Mouse (Mus musculus): Measurements from ENCODE around the gene Grik3. TPM values are rescaled to one million over a fixed set of nuclear protein-coding genes. Genes with fewer than 3 reads are reported as not detected.
A peak's percentile ranks its signal among the peaks of the same experiment; 100 is the strongest.

The Grik3 gene
- polyA plus RNA-seq, 1 experiment = 29.5 TPM

DNA sequence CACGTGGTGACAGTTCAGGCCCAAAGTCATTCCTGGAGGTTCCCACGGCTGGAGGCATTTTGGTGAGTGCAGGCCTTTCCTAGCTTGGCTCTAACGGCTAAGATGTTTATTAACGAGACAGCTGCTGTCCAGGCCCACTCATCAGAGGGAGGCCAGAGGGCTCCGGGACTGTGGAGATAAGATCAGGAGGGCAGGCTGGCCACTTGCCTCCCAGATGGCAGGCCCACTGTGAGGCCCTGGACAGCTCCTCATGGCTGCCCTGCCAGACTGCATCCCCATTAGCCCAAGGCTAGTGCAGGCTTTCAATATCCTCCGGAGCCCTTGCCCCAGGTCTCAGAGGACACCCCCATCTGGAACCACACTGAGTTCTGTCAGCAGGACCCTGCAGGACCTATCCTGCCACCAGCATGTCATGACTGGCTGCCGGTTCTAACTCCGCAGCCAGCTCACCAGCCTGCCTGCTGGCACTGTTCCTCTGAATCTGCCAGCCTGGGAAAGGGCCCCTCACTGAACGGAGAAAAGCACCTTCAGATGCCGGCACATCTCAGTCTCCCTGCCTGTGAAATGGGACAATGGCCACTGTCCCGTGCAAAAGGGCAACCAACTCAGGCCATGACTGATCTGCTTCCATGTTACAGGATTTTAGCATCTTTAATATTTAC is 20.7 kb upstream of the Grik3 start:
- H3K4me3 ChIP-seq (ENCODE audit: insufficient read depth, low read length) = no peak overlapping the region
- no peak overlapping the region for H3K27ac ChIP-seq (ENCODE audit: insufficient read depth, low read length)
- H3K4me1 ChIP-seq (ENCODE audit: control insufficient read depth, insufficient read depth, low read length) = no peaks in the 10 kb centered on the region
- TF ChIP-seq POLR2A (IDR thresholded peaks at IDR 0.05; ENCODE audit: extremely low read depth, insufficient read depth, low read length) = no peak
- no peak for TF ChIP-seq CTCF (IDR thresholded peaks at IDR 0.05; ENCODE audit: extremely low read depth, insufficient read depth, low read length)

DNA sequence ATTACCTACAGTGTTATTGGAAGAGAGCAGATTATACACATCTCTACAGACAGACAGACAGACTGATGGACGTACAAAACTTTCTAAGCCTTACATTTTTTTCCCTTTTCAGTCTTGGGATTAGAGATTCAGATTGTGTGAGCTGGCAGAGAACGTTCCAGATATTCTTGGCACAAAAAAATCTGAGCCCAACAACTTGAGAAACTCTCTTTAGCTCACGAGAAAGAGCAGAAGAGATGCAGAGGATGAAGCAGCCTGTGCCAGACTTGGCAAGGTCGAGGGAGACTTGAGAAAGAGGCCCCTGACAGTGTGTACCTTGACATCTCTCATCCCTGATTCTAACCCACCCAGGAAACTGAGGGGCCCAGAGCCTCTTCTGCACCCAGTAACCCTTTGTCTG is 15.6 kb upstream of the Grik3 start:
- Histone ChIP-seq H3K4me3 (ENCODE audit: insufficient read depth, low read length) (no peak overlapping the region), H3K4me1 (ENCODE audit: control insufficient read depth, insufficient read depth, low read length) (no peaks in the 10 kb centered on the region), H3K27ac (ENCODE audit: insufficient read depth, low read length) (no peak overlapping the region)
- no peak for TF ChIP-seq CTCF (IDR thresholded peaks at IDR 0.05; ENCODE audit: extremely low read depth, insufficient read depth, low read length)
- no peak for TF ChIP-seq POLR2A (IDR thresholded peaks at IDR 0.05; ENCODE audit: extremely low read depth, insufficient read depth, low read length)

DNA sequence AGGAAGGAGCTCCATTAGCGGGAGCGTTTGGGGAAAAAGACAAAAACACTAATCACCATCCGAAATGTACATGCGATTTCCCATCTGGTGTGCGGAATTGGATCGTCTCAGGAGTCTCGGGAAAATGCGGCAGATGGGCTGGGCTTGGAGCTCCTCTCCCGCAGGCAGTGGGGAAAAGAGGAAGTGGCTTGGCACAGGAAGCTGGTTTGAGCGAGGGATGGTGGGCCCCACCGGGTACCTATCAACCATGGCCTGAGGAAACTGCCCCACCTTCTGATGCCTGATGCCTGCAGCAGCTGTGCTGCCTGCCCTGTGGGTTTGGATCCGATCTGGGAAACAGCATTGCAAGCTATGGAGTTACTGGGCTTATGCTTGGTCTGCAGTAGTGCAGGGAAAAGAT is 12.4 kb upstream of the Grik3 start:
- TF ChIP-seq CTCF (IDR thresholded peaks at IDR 0.05; ENCODE audit: extremely low read depth, insufficient read depth, low read length) (no peak), POLR2A (IDR thresholded peaks at IDR 0.05; ENCODE audit: extremely low read depth, insufficient read depth, low read length) (no peak)
- Histone ChIP-seq H3K4me1 (ENCODE audit: control insufficient read depth, insufficient read depth, low read length) (no peaks in the 10 kb centered on the region), H3K4me3 (ENCODE audit: insufficient read depth, low read length) (no peak overlapping the region), H3K27ac (ENCODE audit: insufficient read depth, low read length) (no peak overlapping the region)

DNA sequence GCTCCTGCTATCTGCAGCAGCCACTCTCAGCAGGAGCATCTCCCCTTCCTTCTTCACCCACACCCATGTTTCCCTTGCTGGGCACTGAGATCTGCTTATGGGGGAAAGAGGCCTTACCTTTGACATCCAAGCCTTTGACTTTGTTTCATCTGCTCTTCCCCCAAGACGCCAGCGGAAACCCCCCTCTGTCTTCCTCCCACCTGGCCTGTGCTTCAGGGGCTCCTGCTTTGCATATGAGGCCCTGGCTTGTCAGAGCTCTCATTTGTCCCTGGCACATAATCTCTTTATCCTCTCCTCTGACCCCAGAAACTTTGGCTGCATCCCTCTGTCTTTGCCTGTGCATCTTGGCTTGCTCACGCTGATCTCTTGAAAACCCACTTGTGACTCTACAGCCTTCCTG is 9.2 kb upstream of the Grik3 start:
- Histone ChIP-seq H3K4me1 (ENCODE audit: control insufficient read depth, insufficient read depth, low read length) (no peaks in the 10 kb centered on the region), H3K4me3 (ENCODE audit: insufficient read depth, low read length) (no peak overlapping the region), H3K27ac (ENCODE audit: insufficient read depth, low read length) (no peak overlapping the region)
- no peak for TF ChIP-seq CTCF (IDR thresholded peaks at IDR 0.05; ENCODE audit: extremely low read depth, insufficient read depth, low read length)
- no peak for TF ChIP-seq POLR2A (IDR thresholded peaks at IDR 0.05; ENCODE audit: extremely low read depth, insufficient read depth, low read length)

GRCm38 (mm10) chr4:125484131-125484530 is 6.4 kb upstream of the Grik3 start:
- Histone ChIP-seq H3K27ac (ENCODE audit: insufficient read depth, low read length) (no peak overlapping the region), H3K4me3 (ENCODE audit: insufficient read depth, low read length) (no peak overlapping the region), H3K4me1 (ENCODE audit: control insufficient read depth, insufficient read depth, low read length) (no peaks in the 10 kb centered on the region)
- TF ChIP-seq CTCF (IDR thresholded peaks at IDR 0.05; ENCODE audit: extremely low read depth, insufficient read depth, low read length) = no peak
- no peak for TF ChIP-seq POLR2A (IDR thresholded peaks at IDR 0.05; ENCODE audit: extremely low read depth, insufficient read depth, low read length)

DNA sequence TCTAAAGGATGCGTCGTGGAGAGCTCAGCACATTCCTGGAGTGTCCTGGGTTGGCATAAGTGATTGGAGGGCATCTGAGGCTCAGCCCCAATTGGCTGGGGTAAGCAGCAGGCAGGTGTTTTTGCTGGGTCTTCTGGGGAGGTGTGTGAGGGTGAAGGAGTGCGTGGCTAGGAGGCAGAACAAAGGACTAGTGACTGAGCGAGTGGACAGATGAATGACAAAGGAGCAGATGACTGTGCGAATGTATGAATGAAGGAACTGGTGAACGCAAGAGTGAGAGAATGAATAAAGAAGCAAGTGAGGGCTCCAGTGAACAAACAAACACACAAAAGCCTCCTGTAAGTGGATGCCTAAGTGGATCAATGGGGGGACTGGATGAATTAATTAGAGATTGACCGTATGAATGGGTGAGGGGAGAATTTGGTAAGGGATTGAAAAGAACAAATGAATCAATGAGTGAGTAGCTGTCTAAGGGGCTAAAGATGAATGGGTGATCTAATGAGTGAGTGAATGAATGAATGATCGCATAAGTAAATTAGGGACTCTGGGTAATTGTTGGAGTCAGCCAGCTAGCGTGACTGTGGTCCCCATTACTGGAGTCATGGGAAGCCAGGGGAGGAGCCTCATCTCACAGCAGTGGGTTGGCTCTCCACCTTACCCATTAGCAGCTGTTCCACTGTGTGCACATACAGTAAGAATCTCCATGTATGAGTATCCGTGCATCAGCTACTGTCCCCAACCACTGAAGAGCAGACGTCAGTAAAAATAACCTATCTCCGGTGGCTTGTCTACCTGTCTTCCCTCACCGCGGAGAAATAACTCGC is 4.9 kb upstream of the Grik3 start:
- no peak overlapping the region for H3K27ac ChIP-seq (ENCODE audit: insufficient read depth, low read length)
- H3K4me1 ChIP-seq (ENCODE audit: control insufficient read depth, insufficient read depth, low read length) = no peaks in the 10 kb centered on the region
- TF ChIP-seq CTCF (IDR thresholded peaks at IDR 0.05; ENCODE audit: extremely low read depth, insufficient read depth, low read length) = no peak
- no peak for TF ChIP-seq POLR2A (IDR thresholded peaks at IDR 0.05; ENCODE audit: extremely low read depth, insufficient read depth, low read length)
- H3K4me3 ChIP-seq (ENCODE audit: insufficient read depth, low read length) = no peak overlapping the region

- TF ChIP-seq CTCF (IDR thresholded peaks at IDR 0.05; ENCODE audit: extremely low read depth, insufficient read depth, low read length) (peak; percentile 36), POLR2A (IDR thresholded peaks at IDR 0.05; ENCODE audit: extremely low read depth, insufficient read depth, low read length) (no peak)
- H3K4me3 ChIP-seq (ENCODE audit: insufficient read depth, low read length) = no peak overlapping the region
- H3K27ac ChIP-seq (ENCODE audit: insufficient read depth, low read length) = no peak overlapping the region
- H3K4me1 ChIP-seq (ENCODE audit: control insufficient read depth, insufficient read depth, low read length) = no peaks in the 10 kb centered on the region
Measured at GRCm38 (mm10) chr4:125486616-125487015, 3.9 kb upstream of the Grik3 start.

GRCm38 (mm10) chr4:125487031-125487430 is 3.5 kb upstream of the Grik3 start:
- TF ChIP-seq CTCF (IDR thresholded peaks at IDR 0.05; ENCODE audit: extremely low read depth, insufficient read depth, low read length) (no peak), POLR2A (IDR thresholded peaks at IDR 0.05; ENCODE audit: extremely low read depth, insufficient read depth, low read length) (no peak)
- Histone ChIP-seq H3K27ac (ENCODE audit: insufficient read depth, low read length) (no peak overlapping the region), H3K4me3 (ENCODE audit: insufficient read depth, low read length) (no peak overlapping the region), H3K4me1 (ENCODE audit: control insufficient read depth, insufficient read depth, low read length) (no peaks in the 10 kb centered on the region)

DNA sequence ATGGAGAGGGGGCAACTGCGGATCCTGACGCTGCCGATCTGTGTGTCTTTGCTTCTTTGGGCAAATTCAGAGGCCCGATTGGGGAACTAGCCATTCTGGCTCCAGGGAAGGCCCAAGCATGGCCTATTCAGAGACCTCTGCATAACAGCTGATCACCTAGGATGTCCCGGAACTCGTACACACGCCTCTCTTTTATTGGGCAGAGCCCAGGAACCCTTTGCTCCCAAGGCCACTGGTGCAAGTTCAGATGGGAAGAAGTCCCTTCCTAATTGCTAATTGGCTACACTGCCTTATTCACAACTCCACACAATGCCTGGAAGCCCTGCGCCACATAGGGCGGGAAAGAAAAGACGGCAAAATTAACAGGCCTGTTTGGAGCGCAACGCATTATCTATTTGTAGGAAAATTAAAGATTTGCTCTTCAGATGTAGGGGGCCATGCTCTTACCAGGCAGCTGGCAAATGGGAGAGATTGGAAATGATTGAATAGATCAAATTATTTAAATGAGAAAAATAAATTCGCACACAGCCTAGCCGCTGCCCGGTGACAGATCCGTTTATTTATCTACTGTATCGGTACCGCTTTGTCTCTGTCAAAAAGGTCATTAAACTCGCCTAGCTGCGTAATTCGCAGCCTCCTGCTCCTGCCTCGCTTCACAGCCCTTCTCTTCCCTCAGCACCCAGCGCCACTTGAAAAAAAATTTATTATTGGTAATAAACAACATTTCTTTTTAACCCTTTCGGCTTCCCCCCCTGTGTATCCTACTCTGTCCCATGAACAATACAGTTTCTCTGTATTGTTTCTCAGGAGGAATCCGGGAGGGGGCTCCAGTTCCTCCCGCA is 1.5 kb upstream of the Grik3 start:
- H3K4me3 ChIP-seq (ENCODE audit: insufficient read depth, low read length) = peak overlapping the region; percentile 54
- H3K4me1 ChIP-seq (ENCODE audit: control insufficient read depth, insufficient read depth, low read length) = no peaks in the 10 kb centered on the region
- H3K27ac ChIP-seq (ENCODE audit: insufficient read depth, low read length) = peak overlapping the region; percentile 65; the same call in 1 of the 2 replicates
- TF ChIP-seq CTCF (IDR thresholded peaks at IDR 0.05; ENCODE audit: extremely low read depth, insufficient read depth, low read length) (no peak), POLR2A (IDR thresholded peaks at IDR 0.05; ENCODE audit: extremely low read depth, insufficient read depth, low read length) (no peak)

All from cortical plate, adult 2 months (tissue).